Mouse (Mus musculus) gastrocnemius, postnatal 4 days (tissue): ENCODE data around the gene Tceal7. TPM values are rescaled to one million over a fixed set of nuclear protein-coding genes. Genes with fewer than 3 reads are reported as not detected.
A peak's percentile ranks its signal among the peaks of the same experiment; 100 is the strongest.
"Not testable (repeated sequence)": the region's sequence is repeated elsewhere in the genome, so short reads cannot be mapped to it uniquely, and the experiment has no call there.

Experiments
- DNase-seq, 2 experiments: peaks; one replicate each; pipeline ENCODE4 v3.0.0; 2021 to 2022; ENCODE audit warnings: low spot score in 2 of 2, mixed read lengths in 2 of 2
- microRNA-seq: library from miRNA; unstranded; fragments of <30 nt; microRNA quantifications from one replicate; pipeline ENCODE4 v1.2.0, GENCODE M21; 2021
- total RNA-seq, 2 experiments: library from RNA; stranded (reverse); gene quantifications; 2 replicates each; pipeline ENCODE4 v1.2.3; 2021

The Tceal7 gene
- total RNA-seq, 2 experiments from 2014 or later, result 1,198 to 1,219 TPM

GRCm38 (mm10) chrX:136245521-136246071 lies 31.0 kb downstream of the Tceal7 start:
- peak in 1 of 2 experiments; percentile 10 for DNase-seq

- DNase-seq, result no peak
Measured at GRCm38 (mm10) chrX:136248811-136249210, 34.2 kb downstream of the Tceal7 start.

- no peak for DNase-seq
Measured at GRCm38 (mm10) chrX:136249671-136250070, 35.1 kb downstream of the Tceal7 start.

- no peak for DNase-seq
Measured at GRCm38 (mm10) chrX:136252023-136252729, 37.6 kb downstream of the Tceal7 start.

- no peak for DNase-seq
Measured at GRCm38 (mm10) chrX:136267720-136268119, 53.1 kb downstream of the Tceal7 start.

- no peak for DNase-seq
Measured at GRCm38 (mm10) chrX:136268173-136268572, 53.6 kb downstream of the Tceal7 start.

GRCm38 (mm10) chrX:136269743-136270392 lies 55.3 kb downstream of the Tceal7 start, which contains the start of gene Bex3:
Gene Bex3, plus strand, starts transcription at chrX:136270253.
- DNase-seq, result peak in 1 of 2 experiments; percentile 8

GRCm38 (mm10) chrX:136270393-136271111 lies 56.0 kb downstream of the Tceal7 start:
- not testable (repeated sequence) for DNase-seq

GRCm38 (mm10) chrX:136274542-136274941 lies 60.0 kb downstream of the Tceal7 start:
- no peak for DNase-seq

- no peak for DNase-seq
Measured at GRCm38 (mm10) chrX:136275386-136275785, 60.8 kb downstream of the Tceal7 start.

Small RNA genes lying within 50 kb of the gene (microRNA-seq; reads per million reads assigned to microRNA genes)
- gene Mir6383, result not detected

Other genes starting within 250 kb of the Tceal7 start
- 1 to 10 TPM; 7.7 to 8.8 TPM for gene Arxes2, start 221.0 kb upstream of the Tceal7 start, total RNA-seq
- 1 to 10 TPM; 3.1 to 5.5 TPM for gene Arxes1, start 181.4 kb upstream of the Tceal7 start, total RNA-seq
- 1 to 10 TPM; 1.6 to 7.4 TPM for gene Bex2, start 146.5 kb upstream of the Tceal7 start, total RNA-seq
- not detected for gene Nxf3, start 129.5 kb upstream of the Tceal7 start, total RNA-seq
- under 1 TPM; 0.74 to 0.96 TPM for gene Bex4, start 75.8 kb upstream of the Tceal7 start, total RNA-seq
- 10 to 100 TPM; 61.9 to 77.7 TPM for gene Tceal8, start 42.4 kb upstream of the Tceal7 start, total RNA-seq
- 100 to 1,000 TPM; 118 to 136 TPM for gene Tceal5, start 10.9 kb upstream of the Tceal7 start, total RNA-seq
- gene Bex1, start 734 bp downstream of the Tceal7 start, total RNA-seq, result 100 to 1,000 TPM in 1 of 2 experiments, 10 to 100 TPM in 1; 96.8 to 121 TPM
- 100 to 1,000 TPM; 145 to 154 TPM for gene Tceal9, start 30.3 kb downstream of the Tceal7 start, total RNA-seq
- gene Bex3, start 55.5 kb downstream of the Tceal7 start, total RNA-seq, result 10 to 100 TPM; 58.9 to 72.6 TPM